Mouse (Mus musculus) MEL (cell line): ENCODE measurements around the gene Klhl3.
A peak's percentile ranks its signal among the peaks of the same experiment; 100 is the strongest.

Source experiments
- CTCF ChIP-seq, 3 experiments: IDR thresholded peaks in 2 of 3; conservative IDR thresholded peaks in 1 of 3; 2 replicates each; pipeline ENCODE4 v1.5.1; 2011 to 2012; ENCODE audit warnings: low read length in 3 of 3, low read depth in 2 of 3, mild to moderate bottlenecking in 2 of 3, improper control_type of control experiment in 1 of 3, inconsistent platforms in 1 of 3, mixed read lengths in 1 of 3, moderate library complexity in 1 of 3; ENCODE audit not compliant: control insufficient read depth in 1 of 3, insufficient read depth in 1 of 3, poor library complexity in 1 of 3, severe bottlenecking in 1 of 3
- MEF2A ChIP-seq: IDR thresholded peaks from 2 replicates; pipeline ENCODE4 v1.6.1; 2014; ENCODE audit warnings: low read depth, mild to moderate bottlenecking, inconsistent platforms, low read length, improper control_type of control experiment; ENCODE audit not compliant: poor library complexity, insufficient replicate concordance, severe bottlenecking; ENCODE audit errors: extremely low read depth
- USF1 ChIP-seq: IDR thresholded peaks from 2 replicates; pipeline ENCODE4 v1.6.1; 2014; ENCODE audit warnings: low read depth, mild to moderate bottlenecking, inconsistent platforms, low read length, improper control_type of control experiment, moderate library complexity

GRCm38 (mm10) chr13:58031755-58032154 lies 81.6 kb downstream of the Klhl3 start:
- TF ChIP-seq CTCF (IDR thresholded peaks at IDR 0.05 in 2 of 3, conservative IDR thresholded peaks at IDR 0.05 in 1 of 3; ENCODE audit: control insufficient read depth in 1 of 3, insufficient read depth in 1 of 3, low read depth in 2 of 3, low read length in 3 of 3, poor library complexity in 1 of 3, severe bottlenecking in 1 of 3) (peak; percentile 22 to 64 (median 45); a peak in 5 of 6 replicates), MEF2A (no peak), USF1 (no peak)
